Mouse (Mus musculus) G1E-ER4 (cell line): ENCODE results near the gene Gsk3a. TPM values are rescaled to one million over a fixed set of nuclear protein-coding genes. Genes with fewer than 3 reads are reported as not detected.

Experiments
- GATA1 ChIP-seq: IDR thresholded peaks from one replicate; pipeline ENCODE4 v1.8.0; 2012; ENCODE audit warnings: low read length, inconsistent platforms
- polyA plus RNA-seq: library from polyadenylated mRNA; stranded (reverse); fragments of >175 nt; gene quantifications from 2 replicates; pipeline ENCODE4 v1.2.3, GENCODE M21; 2012

Gene Gsk3a
- polyA plus RNA-seq, 1 experiment, result 188 TPM

- no peak for TF ChIP-seq GATA1
Measured at GRCm38 (mm10) chr7:25277405-25277804, 39.8 kb upstream of the Gsk3a start.

GRCm38 (mm10) chr7:25275555-25276298, 38.1 kb upstream of the Gsk3a start:
- TF ChIP-seq GATA1, result no peak

GRCm38 (mm10) chr7:25274996-25275395, 37.3 kb upstream of the Gsk3a start:
- no peak for TF ChIP-seq GATA1

- TF ChIP-seq GATA1, result no peak
Measured at GRCm38 (mm10) chr7:25274571-25274970, 36.9 kb upstream of the Gsk3a start.

DNA sequence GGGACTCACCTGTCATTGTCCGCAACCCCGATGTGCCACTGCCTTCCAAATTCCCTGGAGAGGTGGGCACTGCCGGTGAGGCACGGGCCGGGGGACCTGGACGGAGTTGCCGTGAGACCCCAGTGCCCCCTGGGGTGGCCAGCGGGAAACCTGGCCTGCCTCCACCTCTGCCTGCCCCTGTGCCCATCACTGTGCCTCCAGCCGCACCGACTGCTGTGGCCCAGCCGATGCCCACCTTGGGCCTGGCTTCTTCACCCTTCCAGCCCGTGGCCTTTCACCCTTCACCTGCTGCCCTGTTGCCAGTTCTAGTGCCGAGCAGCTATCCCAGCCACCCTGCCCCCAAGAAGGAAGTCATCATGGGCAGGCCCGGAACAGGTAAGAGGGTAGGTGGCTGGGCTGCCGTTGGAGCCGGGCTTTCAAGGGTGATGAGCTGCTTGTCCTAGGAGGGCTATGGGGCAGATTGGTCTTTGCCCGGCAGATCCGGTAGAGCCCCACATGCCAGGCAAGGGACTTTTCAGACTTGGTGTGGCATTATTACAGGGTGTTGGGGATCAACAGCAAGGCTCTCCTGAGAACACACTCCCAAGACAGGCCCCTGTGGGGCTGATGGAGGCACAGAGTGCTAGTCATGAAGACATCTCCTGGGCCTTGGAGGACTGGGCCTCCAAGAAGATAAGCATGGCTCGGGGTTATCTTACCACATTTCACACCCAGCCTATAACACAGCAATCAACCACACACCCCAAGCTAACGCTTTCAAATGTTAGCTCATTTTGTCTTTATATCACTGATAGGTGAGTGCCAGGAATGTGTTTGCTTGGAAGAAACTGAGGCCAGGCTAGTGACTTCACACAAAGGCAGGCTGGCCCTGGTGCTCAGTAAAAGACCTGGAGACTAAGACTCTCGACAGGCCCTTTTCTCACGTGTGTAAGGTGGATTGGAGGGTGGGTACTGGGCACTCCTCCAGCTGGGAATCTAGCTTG, 35.9 kb upstream of the Gsk3a start:
- peak; percentile 87 for TF ChIP-seq GATA1

GRCm38 (mm10) chr7:25272445-25273258, 35.0 kb upstream of the Gsk3a start:
- no peak for TF ChIP-seq GATA1

DNA sequence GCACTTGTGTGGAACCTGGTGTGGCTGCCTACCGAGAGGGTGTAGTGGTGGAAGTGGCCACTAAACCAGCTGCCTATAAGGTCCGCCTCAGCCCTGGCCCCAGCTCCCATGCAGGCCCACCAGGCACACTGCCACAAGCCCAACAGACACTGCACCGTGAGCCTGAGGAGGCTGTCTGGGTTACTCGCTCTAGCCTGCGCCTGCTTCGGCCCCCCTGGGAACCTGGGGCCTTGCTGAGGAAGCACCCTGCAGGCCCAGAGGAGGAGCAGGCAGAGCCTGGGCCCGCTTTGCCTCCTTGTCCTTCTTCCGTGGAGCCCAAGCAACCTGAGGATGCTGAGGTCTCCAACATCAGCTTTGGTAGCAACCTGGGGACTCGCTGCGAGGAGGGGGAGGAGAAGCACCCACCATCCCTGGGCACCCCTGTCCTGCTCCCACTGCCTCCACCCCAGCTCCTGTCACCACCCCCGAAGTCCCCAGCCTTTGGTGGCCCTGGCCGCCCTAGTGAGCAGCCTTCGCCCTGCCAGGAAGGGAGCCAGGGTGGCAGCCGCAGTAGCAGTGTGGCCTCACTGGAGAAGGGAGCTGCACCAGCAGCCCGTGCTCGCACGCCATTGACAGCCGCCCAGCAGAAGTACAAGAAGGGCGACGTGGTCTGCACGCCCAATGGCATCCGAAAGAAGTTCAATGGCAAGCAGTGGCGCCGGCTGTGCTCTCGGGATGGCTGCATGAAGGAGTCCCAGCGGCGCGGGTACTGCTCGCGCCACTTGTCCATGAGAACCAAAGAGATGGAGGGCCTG, 34.2 kb upstream of the Gsk3a start:
- TF ChIP-seq GATA1, result no peak

DNA sequence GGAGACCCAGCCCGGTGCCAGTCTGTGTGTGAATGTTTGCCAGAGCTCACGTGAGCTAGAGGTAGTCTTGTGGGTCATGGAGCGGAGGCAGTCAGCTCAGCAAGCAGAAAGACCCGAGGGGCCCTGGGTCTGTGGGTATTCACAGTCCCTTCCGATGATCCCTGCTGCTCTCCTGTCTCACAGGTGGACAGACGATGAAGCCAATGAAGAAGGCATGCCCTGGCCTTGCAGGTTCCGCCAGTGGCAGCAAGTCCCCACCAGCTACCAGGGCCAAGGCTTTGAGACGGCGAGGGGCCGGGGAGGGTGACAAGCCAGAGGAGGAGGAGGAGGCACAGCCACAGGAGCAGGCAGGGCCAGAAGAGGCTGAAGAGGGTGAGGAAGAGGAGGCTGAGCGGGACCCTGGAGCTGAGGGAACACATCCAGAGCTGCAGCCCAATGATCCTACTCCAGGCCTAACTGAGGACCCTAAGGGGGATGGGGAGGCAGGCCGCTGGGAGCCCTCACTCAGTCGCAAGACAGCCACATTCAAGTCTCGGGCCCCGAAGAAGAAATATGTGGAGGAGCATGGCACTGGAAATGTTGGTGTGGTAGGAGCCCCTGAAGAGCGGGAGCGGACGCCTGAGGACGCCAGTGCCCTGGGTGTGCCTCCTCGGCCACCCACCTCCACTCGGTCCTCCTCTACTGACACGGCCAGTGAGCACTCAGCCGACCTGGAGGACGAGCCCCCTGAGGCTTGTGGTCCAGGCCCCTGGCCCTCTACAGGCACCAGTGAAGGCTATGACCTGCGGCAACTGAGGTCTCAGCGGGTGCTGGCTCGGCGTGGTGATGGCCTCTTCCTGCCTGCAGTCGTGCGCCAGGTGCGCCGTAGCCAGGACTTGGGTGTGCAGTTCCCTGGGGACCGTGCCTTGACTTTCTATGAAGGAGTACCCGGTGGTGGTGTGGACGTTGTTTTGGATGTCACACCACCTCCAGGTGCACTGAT, 33.3 kb upstream of the Gsk3a start:
- no peak for TF ChIP-seq GATA1

DNA sequence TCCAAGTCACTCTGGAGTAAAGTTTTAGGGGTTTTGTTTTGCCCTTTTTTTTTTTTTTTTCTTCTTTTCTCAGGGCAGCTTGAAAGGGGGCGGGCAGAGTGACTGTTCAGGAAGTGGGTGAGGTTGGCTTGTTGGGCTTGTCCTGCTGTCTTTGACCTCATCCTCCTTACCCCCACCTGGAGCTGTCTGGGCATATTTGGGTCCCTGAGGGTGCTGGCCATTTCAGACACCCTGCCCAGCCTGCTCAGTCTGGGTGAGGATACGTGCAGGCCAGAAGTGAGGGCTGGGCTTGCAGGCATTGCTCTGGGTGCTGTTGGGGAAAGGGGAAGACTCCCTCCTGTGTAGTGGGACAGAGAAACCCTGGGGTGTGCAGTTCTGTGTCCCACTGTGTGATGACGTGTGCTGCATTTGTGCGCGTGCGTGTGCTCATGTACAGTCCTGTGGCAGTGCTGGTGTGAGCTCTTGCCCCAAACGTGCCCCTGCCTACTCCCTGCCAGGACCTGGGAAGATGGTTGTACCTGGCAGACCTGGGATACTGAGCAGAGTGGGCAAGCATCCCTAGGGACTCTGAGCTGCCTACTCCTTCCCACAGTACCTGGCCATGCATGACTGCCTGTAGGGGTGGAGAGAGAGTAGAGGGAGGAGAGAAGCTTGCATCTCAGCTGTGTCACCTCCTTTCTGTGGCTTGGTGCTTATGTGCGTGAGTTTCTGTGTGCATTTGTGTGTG, 32.1 kb upstream of the Gsk3a start:
- TF ChIP-seq GATA1, result no peak

- no peak for TF ChIP-seq GATA1
Measured at GRCm38 (mm10) chr7:25269029-25269428, 31.4 kb upstream of the Gsk3a start.

GRCm38 (mm10) chr7:25268588-25268987, 30.9 kb upstream of the Gsk3a start:
- TF ChIP-seq GATA1, result no peak

DNA sequence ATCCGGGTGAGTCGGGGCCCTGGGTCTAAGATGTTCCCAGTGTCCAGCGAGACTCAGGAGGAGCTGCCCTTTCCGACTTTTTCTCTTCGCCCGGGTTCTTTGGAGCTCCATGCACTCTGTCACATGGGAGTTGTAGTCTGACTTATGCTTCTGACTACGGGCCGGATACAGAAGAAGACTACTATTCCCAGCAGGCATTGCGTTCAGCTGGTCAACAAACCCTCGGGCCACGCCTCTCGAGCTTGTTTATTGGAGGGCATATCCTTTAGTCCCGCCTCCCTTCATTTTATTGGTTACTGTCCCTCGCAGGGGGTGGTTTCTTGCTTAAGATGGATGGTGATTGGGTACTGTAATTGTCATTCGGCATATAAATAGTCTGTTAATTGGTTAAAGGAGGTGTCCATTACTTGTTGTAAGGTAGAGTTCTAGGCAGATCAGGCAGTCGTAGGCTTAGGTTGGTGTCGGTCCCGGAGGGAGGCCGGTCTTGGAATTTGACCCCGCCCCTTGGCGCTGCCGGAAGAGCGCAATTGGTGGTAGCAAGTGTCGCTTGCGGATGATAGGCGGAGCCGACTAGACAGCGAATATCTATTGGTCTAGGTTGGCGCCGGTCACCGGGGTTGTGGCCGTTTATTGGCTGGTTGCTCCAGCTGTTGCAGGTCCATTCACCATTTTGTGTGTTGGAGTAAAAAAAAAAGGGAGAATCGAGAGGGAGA, 30.3 kb upstream of the Gsk3a start:
- TF ChIP-seq GATA1, result no peak

DNA sequence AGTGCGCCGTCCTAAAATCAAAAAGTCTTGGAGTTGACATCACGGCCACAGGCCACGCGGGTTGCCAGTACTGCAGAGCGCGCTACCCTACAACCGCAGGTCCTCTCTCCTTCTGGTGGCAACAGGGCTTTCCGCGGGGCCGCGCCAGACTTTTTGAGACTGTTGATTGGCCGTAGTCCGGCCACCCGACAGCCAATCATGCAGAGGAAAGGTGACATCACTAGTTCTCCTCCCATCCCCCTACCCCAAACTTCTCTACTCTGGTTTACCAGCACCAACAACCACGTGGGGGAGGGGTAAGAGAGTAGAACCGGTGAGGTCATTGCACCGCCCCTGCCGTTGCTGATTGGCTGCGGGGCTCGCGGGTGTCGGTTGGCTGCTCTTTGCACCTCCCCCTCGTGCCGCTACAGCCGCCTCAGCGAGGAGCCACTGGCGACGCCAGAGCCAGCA, 29.7 kb upstream of the Gsk3a start, which contains the start of gene Cic:
TSS of gene Cic (plus strand) at position 404 of the 450 bp plus-strand sequence.
- no peak for TF ChIP-seq GATA1
